Mouse (Mus musculus) monocyte, adult 2 months (primary cell): ENCODE results near the gene Capn12.
A peak's percentile ranks its signal among the peaks of the same experiment; 100 is the strongest.

Experiments
- DNase-seq, 2 experiments: peaks; one replicate each; pipeline ENCODE4 v3.0.0; 2022; ENCODE audit warnings: low spot score in 2 of 2, low read depth in 1 of 2

Gene Capn12

DNA sequence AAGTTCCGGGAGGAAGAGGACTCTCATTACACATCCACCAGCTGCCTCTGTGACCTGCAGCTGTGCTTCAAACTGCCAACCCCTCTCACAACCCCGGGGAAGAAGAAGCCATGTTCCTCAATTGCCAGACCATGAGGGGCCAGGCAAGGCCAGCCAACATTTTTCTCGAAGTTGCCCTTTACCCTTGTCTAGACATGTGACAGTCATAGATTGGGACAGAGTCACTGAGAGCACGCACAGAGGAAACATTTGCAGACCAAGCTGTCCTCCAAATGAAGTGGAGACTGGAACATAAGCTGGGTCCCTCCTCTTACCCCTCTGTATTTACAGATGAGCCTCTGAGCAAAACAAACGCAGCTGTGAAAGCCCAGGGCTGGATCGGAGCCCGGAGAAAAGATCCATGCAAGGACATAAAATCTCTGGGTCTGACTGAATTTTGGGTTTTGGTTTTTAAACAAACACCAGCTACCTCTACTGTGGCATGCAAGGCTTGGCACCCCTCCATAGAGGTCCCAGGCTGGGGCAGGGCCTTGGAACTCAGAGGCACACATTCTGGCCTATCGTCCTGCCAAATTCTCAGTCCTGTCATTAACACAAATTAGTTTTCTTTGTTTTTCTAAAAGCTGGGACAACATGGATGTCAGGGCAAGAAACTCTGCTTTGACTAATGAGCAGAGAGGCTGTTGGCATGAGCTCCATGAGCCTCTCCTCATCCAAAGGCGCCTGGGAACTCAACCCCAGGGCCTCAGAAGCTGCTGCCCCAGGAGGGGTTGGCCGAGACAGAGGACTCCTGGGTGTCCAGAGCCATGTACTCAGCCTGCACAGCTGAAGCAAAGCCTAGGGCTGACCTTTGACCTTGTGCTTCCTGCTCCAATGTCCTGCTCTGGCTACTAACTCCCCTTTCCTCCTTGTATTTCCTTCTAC is 36.5 kb downstream of the Capn12 start:
- DNase-seq = no peak

DNA sequence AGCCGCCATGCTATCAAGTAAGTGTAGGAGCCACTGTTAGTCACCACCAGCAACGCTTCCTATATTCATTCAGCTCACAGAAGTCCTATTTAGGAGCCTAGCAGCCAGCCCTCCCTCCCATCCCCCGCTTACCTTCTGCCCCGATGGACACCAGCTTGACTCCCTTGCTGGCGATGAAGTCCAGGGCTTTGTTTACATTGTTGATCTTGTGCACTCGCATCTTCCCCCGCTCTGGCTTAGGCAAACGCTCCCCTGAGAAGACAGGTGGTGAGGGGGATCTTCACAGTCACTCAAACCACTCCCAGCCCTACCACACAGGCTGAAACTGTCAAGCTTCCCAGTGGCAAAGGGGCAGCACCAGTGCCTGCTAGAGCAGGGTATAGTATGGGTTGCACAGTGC is 37.3 kb downstream of the Capn12 start:
- DNase-seq = no peak

DNA sequence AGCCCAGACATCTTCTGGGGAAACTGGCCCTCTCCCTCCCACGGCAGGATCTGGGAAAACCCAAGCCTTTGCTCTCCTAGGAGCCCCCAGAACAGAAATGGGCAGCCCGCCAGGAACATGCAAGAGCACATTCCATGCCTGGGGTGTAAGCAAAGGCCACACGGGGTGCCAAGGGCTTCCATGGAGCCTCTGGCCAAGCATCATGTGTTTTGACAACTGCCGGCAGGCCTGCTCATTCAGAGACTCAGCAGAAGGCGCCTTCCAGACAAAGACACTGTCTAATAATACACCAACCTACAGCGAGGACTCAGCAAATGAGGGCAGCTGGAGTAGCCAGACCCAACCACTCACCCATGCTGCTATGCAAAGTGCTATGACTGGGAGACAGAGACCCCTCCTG is 38.6 kb downstream of the Capn12 start:
- DNase-seq = no peak

DNA sequence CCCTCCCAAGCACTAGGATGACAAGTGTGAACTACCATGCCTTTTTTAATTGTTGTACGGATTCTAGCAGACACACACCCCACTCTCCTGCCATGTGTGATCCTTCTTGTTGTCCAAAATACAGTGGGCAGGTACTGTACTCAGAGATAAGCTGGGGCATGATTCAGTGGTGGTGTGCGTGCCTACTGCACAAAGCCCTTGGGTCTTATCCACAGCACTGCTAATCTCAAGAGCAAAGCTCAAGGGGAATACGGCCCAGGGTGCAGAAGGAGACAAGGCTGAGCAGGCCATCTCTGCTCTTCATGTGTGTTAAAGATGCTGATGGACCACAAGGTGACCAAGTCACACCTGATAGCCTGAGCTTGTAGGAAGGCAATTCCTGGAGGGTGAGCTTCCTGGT is 40.0 kb downstream of the Capn12 start:
- no peak for DNase-seq

DNA sequence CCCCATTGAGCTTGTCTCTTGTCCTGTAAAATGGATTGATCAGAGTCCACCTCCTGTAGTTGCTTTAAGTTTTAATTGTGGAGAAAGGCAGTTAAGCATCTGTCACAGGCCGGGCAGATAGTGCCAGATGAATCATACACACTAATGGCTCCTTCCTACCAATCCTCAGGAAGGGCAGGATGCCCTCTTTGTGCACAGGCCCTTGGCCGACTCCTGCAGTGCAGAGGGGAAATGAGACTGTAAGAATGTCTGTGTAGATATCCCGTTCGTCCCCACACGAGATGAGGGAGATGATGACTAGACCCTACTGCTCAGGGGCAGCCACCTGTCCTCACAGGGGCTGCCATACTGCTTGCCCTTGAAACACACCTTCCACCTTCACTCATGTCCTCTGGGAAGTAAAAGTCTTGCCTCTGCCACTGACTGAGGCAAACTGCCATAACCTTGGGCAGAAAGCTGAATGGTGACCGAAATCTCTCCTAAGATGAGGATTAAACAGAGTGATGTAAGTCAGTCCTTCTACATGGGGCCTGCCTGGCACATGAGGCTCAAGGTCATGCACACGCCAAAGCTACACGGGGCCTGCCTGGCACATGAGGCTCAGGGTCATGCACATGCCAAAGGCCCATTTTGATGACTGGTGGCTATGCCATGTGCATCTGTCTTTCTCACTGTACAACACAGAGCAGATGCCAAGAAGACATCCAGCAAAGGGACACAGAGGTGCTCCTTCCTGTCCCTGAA is 40.7 kb downstream of the Capn12 start:
- no peak for DNase-seq

DNA sequence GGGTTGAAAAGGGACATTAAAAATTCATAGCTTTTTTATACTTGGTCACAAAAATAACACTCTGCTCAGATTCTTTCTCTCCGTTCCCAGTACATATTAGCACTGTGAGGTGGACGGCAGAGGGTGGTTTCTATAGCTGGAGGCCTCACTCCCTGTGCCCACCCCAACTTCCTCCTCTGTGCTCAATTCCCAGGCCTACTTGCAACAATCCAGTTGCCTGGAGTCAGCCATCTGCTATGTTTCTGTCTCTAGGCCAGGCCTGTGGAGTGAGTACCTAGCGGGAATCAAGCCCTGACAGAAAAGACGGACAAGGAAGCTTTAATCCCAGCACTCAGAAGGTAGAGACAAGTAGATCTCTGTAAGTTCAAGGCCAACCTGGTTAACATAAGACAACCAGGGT is 41.4 kb downstream of the Capn12 start:
- DNase-seq = no peak

DNA sequence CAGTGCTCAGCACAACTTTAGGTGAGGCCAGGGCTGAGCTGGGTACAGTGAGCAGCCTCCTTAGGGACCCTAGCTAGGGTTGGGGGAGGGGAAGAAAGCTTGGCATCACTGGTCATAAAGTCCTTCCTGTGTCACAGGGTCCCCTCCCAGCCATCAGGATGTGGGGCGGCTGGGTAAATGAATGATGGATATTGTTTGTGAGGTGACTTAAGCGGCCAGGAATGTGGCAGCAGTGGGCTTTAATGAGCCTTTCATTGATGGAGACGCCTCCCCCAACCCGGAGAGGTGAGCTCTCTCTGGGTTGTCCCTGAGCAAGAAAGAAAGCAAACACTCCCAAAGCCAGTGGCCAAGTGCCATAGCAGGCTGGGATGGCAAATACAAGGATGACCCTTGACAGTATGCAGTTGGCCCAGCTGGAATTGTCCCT is 42.7 kb downstream of the Capn12 start:
- DNase-seq = no peak

DNA sequence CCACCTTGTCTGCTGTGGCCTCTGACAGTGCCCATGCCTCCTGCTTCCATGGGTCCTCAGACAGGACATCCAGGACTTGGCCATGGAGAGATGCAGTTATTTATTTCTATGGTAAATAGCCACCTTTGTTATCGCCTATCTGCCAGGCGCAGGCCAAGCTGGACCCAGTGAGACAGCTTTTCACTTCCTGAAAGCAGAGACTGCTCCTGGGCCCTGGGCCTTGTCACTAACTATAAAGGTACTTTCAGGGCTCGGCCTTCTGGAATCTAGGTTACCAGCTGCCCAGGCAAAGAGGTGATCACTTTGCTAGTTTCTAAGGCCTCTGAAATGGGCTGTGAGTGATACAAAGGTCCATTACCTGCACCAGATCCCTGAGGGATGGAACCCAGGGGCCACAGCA is 43.6 kb downstream of the Capn12 start:
- DNase-seq = no peak

DNA sequence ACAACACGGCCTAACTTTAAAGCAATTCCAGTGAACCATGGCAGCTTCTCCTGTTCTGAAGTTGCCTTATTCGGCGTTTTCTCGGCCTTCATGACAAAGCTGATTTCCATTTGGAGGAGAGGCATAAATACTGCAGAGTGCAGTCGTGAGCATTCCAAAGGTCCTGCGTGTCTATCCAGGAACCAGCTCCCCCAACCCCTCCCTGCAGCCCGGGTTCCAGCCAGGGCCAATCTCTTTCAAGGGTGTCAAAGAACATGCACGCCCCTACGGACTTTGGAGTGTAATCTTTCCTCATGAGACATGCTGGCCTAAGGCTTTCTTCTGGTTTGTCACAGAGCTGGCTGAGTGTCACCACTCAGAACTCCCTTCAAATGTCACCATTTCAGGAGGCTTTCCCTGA is 44.1 kb downstream of the Capn12 start:
- DNase-seq = no peak

DNA sequence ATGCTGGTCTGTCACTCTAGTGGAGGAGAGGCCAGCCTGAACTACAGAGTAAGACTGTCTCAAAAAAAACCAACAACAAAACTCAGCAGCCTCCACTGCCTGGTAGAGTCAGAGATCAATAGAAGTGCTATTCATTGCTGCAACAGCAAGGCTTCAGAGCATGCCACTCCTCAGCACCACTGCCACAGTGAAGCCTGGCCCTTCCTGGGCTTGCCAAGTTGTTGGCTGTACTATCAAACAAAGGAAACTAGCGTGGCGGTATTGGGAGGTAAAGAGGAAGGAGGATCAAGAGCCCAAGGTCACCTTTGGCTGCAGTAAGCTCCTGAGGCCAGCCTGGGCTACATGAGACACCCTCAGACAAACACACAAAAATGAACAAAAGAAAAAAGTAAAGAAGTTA is 45.0 kb downstream of the Capn12 start:
- no peak for DNase-seq

DNA sequence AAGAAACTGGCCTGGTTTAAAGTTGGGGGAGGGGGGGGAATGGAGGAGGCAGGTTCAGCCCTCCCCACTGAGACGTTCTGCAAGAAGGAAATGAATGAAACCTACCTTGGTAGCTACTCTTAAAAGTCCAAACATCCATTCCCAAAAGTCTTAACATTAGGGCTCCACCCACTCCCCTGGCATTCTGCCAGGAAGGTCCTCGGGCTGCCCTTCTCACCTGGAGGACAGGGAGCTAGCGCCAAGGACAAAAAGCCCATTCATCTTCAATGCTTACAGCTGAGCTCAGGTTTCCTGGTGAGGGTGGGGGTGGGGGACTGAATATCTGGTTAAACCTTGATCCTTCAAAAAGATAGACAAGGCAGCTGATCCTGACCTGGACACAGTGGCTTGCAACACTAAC is 48.2 kb downstream of the Capn12 start:
- no peak for DNase-seq

DNA sequence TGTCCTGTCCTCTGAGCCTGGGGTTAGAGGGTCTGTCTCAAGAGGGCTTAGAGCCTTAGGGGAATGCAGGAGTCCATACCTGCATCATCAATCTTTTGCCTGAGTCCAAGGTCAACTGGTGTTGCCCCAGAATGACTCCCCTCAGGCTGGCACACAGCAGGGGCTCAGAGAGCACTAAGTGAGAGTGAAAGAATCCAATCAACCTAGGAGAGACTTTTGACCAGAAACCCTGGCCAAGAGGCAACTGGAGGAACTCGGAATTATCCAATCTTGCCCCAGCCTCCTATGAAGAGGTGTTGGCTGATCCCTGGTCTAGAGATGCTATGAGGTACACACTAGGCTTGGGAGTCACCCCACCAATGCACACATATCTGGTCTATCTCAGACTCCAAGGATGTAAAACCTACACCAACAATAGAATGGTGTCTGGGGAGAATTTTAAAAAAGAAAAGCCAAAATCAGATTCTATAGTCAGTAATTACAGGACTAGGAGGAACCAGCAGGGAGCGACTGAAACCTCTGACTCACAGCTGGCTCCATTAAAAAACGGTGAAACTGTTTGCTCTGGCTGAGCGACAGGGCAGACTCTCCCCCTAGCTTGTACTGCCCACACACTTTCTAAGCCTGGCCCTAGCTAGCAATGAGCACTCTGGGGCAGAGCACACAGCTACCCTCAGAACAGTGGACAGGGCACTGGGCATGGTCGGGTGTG is 49.3 kb downstream of the Capn12 start:
- no peak for DNase-seq

DNA sequence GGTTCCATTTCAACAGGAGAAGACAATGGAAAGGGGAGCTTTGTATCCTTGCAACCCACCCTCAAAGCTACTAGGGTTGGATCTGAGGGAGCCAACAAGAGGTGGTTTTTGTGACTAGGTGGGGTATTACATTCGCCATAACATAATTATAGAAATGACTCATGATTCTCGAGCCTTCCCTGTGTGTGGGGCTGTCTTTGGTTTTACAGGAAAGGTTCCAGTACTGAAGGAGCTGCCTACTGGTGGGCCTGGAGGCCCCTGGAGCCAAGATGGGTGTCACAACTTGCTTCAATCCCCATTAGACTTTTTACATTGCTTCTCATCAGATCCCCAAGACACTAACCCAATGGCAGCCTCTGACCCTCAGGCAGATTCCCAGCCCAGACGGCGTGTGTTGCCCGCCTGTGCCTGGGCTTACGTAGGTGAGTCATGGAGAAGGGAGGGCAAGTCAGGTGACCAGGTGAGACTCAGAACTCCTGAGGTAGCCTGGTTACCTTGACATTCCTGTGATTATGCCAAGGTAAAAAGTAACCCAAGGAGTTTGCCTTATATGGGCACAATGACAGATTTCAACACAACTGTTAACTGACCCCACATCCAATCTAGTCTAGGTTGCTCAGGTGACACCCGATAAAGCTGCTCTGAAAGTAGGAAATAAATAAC is 49.9 kb downstream of the Capn12 start:
- DNase-seq = no peak

DNA sequence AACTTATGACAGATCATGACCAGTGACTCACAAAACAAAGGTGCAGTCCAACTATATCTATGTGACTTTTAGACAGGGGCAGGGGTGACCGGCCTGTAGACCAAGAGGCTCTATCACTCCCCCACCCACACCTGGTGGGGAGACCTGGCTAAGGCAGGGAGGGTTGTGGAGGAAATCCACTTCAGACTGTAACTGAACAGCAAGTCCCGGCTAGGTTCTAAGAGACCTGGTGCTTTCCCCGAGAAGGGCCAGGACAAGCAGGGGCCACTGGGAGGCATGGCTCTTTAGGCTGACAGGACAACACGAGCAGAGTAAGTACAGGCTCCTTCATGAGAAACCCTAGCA is 50.4 kb downstream of the Capn12 start:
- DNase-seq = no peak

DNA sequence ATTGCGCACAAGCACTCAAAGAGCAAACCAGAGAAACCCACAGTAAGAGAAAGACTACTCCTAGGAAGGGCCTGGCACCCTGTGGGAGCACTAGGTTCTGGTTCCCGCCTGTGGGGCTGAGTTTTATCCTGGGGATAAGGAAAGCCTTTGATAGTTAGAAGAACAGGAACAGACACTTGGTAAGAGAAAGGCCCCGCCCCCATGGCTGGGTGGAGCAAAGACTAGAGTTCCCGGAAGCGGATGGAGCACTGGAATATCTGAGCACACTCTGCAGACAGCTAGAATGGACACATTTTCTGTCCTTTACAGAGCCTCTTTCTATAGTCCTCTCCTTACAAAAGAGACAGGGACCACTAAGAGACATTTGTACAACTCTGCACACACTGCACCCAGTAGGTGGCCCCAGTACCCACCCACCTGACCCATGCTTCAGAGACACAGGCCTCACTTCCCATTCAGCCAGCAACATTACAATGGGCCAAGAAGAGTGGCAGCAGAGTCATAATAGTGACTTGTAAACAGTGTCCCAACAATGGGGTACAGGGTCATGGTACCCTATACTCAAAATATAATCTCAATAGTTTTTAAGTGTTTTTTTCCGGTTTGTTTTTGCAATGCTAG is 51.3 kb downstream of the Capn12 start:
- peak in 1 of 2 experiments; percentile 7 for DNase-seq

DNA sequence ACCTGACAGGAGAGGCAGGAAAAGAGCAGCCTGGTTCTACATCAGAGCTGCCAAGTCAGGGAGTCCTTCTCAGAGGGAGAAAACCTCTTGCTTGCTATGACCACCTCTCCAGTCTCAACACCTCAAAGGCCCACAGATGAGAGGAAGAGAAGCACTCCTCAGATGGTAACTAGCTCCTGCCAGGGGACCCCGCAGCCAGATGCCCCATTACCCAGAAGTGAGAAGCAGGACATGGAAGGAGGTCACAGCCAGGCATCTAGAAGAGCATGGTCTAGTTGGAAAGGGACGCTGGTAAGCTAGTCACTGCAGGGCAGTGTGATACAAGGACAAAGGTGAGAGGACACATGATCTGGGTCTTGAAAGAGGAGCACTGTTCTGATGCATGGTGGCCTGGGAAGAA is 52.6 kb downstream of the Capn12 start:
- no peak for DNase-seq

DNA sequence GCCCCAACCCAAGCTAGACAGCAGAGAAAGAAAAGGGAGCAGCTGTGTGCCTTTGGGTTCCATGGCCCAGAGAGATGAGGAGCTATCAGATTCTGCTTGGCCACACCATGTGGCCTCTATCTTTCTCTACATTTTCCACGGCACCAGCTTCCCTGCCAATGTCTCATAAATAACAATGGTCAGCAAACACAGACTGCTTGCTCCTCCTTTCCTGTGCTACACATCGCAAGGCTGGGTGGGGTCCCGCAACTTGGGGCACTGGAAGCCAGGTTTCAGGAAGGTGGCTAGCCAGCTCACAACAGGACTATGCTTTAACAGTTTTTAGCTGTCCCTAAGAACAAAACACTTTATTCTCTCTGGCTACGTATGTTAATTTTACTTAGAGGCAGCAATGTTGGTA is 55.6 kb downstream of the Capn12 start:
- DNase-seq = no peak

DNA sequence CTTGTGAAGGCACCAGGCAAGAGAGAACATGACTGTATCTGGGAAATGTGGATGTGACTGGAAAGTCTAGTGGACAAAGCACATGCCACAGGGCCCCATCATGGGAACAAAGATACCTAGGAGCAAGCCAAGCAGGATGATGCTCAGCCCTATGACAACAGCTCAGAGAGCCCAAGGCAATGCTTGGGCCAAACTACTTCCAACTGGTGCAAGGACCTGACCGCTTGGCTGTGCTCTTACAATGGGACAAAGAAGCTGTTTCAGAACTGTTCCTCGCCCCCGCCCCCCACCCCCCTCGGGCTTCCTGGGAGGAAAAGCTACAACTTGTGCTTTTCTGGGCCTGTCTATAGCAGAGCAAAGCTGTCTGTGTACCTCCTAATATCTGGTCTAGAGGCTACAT is 57.4 kb downstream of the Capn12 start:
- no peak for DNase-seq

DNA sequence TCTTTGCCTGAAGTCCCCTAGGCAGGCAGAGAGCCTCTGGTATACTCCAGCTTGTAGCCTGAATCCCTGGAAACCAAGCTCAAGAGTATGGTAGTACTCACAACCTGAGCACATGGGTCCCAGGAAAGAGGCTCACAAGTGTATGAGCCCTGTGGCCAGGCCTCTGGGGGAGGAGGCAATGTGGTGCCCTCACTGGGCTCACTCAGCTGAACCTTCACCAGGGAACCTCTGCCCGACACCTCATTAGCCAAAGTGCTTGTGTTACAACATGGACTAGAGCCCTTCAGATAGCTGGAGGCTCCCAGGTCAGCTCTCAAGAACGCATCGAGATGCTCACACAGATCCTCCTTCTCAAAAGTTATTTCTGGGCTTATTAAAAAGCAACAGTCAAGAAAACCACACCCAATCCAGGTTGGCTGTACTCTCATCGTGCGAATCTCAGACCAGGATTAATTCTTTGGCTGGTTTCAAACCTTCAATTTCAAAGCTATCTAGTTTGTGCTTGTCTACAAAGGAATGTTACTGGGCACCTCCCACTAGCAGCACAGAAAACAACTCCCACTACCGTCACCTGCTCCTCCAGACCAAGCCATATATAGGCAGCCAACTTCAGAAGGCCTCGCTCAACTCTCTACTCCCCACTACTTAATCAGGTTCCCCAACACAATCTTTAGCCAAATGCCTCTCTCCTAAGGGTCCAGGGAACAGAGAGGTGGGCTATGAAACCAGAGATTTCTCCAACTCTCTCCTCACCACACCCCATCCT is 58.4 kb downstream of the Capn12 start:
- no peak for DNase-seq

DNA sequence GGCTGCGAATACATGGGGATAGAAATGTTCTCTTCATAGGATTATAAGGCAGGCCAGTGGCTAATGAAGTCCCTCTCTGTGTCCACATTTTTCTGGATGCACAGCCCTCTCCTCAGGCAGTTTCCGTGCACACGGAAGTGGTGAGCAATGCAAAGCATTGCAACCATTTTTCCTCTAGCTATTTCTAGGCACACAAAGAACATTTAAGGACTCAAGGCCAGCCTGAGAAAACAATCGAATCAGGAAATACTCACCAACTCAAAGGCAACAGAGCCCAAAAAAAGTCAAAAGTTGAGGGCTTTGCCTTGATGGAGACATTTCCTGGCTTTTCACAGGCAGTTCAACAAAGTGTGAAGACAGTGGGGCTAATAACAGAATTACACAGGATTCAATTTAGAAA is 59.9 kb downstream of the Capn12 start:
- DNase-seq = no peak
